7 mouse cellular contexts compared by ENCODE assay signal in genomic region chr11:113648152-113648551, GRCm38 (mm10). TPM values are rescaled to one million over a fixed set of nuclear protein-coding genes. Genes with fewer than 3 reads are reported as not detected.
DNase-seq lines count a peak whose midpoint lies in the region; ATAC-seq lines count a peak whose summit lies in the region.

No protein-coding gene starts in this region.

- H3K4me1 ChIP-seq in hindbrain, embryonic 15.5 days (replicated peaks), result peaks cover 35% of the 10 kb centered on the region

- intact Hi-C loops in left cerebral cortex, postnatal 14 days (cut with DNase I), result loop anchor here (2.0 kb wide), 1 partner anchor 35 kb away; no protein-coding TSS in a partner anchor

- H3K4me2 ChIP-seq in hindbrain, embryonic 15.5 days, result peak overlapping the region; percentile 66; the same call in 1 of the 2 replicates

- H3K36me3 ChIP-seq in hindbrain, embryonic 15.5 days, result peaks cover 13% of the 10 kb centered on the region

- H3K27ac ChIP-seq in hindbrain, embryonic 15.5 days (replicated peaks), result no peak overlapping the region

- H3K9me3 ChIP-seq in hindbrain, embryonic 15.5 days, result no peaks in the 10 kb centered on the region

- H3K4me3 ChIP-seq in hindbrain, embryonic 15.5 days, result no peak overlapping the region

- peak; percentile 77 for DNase-seq in T-cell, adult 2 months (ENCODE audit: low spot score)
- DNase-seq in cerebellum, adult 8-10 months, result peak; percentile 88
- peak; percentile 65 to 81 for DNase-seq in frontal cortex, postnatal 25 days (ENCODE audit: low spot score in 2 of 2)
- peak; percentile 81 to 86 for DNase-seq in left cerebral cortex, postnatal 14 days (ENCODE audit: low spot score in 2 of 2)
- DNase-seq in mesoderm, embryonic 11.5 days (ENCODE audit: low read depth, low spot score), result peak; percentile 87
- DNase-seq in spleen, adult 18-20 months, result peak; percentile 64 to 90

- 4% methylated on average over 15 of the region's 15 CpGs for WGBS in hindbrain, embryonic 15.5 days

- no peak for ATAC-seq in hindbrain, embryonic 15.5 days (ENCODE audit: low FRiP score, low read depth)

- H3K27me3 ChIP-seq in hindbrain, embryonic 15.5 days, result no peaks in the 10 kb centered on the region

- no peak overlapping the region for H3K9ac ChIP-seq in hindbrain, embryonic 15.5 days

RNA-seq across cellular contexts. Expression of gene Cog1, which starts 0.8 kb away (rescaled TPM):
- 39.4 and 42.6 TPM in 2 replicates for polyA plus RNA-seq in hindbrain, embryonic 15.5 days (2015; fragmentation: Nextera tagmentation; extraction: Ambion mirVana)
- 10 to 100 TPM; 36.8 to 38.7 TPM for total RNA-seq in left cerebral cortex, postnatal 14 days (2021)

RNA-seq across cellular contexts. Expression of gene Slc39a11, which starts 1.7 kb away (rescaled TPM):
- 34.2 and 35.0 TPM in 2 replicates for polyA plus RNA-seq in hindbrain, embryonic 15.5 days (2015; fragmentation: Nextera tagmentation; extraction: Ambion mirVana)
- 10 to 100 TPM; 13.9 to 15.3 TPM for total RNA-seq in left cerebral cortex, postnatal 14 days (2021)

RNA-seq across cellular contexts. Expression of gene Sstr2, which starts 29.0 kb away (rescaled TPM):
- polyA plus RNA-seq in hindbrain, embryonic 15.5 days (2015; fragmentation: Nextera tagmentation; extraction: Ambion mirVana), result 26.8 and 28.1 TPM in 2 replicates
- 10 to 100 TPM; 35.7 to 36.2 TPM for total RNA-seq in left cerebral cortex, postnatal 14 days (2021)

RNA-seq across cellular contexts. Expression of gene Fam104a, which starts 35.8 kb away (rescaled TPM):
- polyA plus RNA-seq in hindbrain, embryonic 15.5 days (2015; fragmentation: Nextera tagmentation; extraction: Ambion mirVana), result 41.4 and 43.8 TPM in 2 replicates
- 10 to 100 TPM; 22.2 to 26.4 TPM for total RNA-seq in left cerebral cortex, postnatal 14 days (2021)

RNA-seq across cellular contexts. Expression of gene D11Wsu47e, which starts 36.1 kb away (rescaled TPM):
- 23.5 and 24.2 TPM in 2 replicates for polyA plus RNA-seq in hindbrain, embryonic 15.5 days (2015; fragmentation: Nextera tagmentation; extraction: Ambion mirVana)
- total RNA-seq in left cerebral cortex, postnatal 14 days (2021), result 10 to 100 TPM; 12.1 to 12.8 TPM
